Mouse (Mus musculus) heart, embryonic 15.5 days (tissue): Measurements from ENCODE around the gene Slc22a17. TPM values are rescaled to one million over a fixed set of nuclear protein-coding genes. Genes with fewer than 3 reads are reported as not detected.
A peak's percentile ranks its signal among the peaks of the same experiment; 100 is the strongest.

Experiments
- ATAC-seq: fragments of 200-750 bp; cut with Nextera tagmentation; replicated peaks from 2 replicates; pipeline ENCODE4 v1.8.0; 2017; ENCODE audit warnings: low read depth, moderate TSS enrichment; ENCODE audit not compliant: insufficient number of reproducible peaks, insufficient read depth, low FRiP score
- H3K27ac ChIP-seq: fragments of 300-500 bp; sonication (generic); 2 replicates; pipeline ENCODE4 v1.5.1; 2015; ENCODE audit warnings: mild to moderate bottlenecking, inconsistent platforms
- H3K27me3 ChIP-seq: fragments of 300-500 bp; sonication (generic); 2 replicates; pipeline ENCODE4 v1.6.1; 2015; ENCODE audit warnings: inconsistent platforms
- H3K36me3 ChIP-seq: fragments of 300-500 bp; sonication (generic); 2 replicates; pipeline ENCODE4 v1.6.1; 2015; ENCODE audit warnings: mild to moderate bottlenecking, inconsistent platforms
- H3K4me1 ChIP-seq: fragments of 300-500 bp; sonication (generic); replicated peaks from 2 replicates; pipeline ENCODE4 v1.6.1; 2015; ENCODE audit warnings: inconsistent platforms
- H3K4me2 ChIP-seq: fragments of 300-500 bp; sonication (generic); 2 replicates; pipeline ENCODE4 v1.6.1; 2015; ENCODE audit warnings: inconsistent platforms, mild to moderate bottlenecking, moderate library complexity
- H3K4me3 ChIP-seq: fragments of 300-500 bp; sonication (generic); 2 replicates; pipeline ENCODE4 v1.5.1; 2015; ENCODE audit warnings: mild to moderate bottlenecking, inconsistent platforms
- H3K9ac ChIP-seq: fragments of 300-500 bp; sonication (generic); 2 replicates; pipeline ENCODE4 v1.6.1; 2015; ENCODE audit warnings: mild to moderate bottlenecking, inconsistent platforms
- H3K9me3 ChIP-seq: fragments of 300-500 bp; sonication (generic); replicated peaks from 2 replicates; pipeline ENCODE4 v1.6.1; 2016; ENCODE audit warnings: inconsistent platforms
- WGBS: fragments of 180-500 bp; shearing (Covaris S2); methylation state at CpG from one replicate; pipeline ENCODE4 v1.1.7; 2015; ENCODE audit warnings: mixed read lengths; 5-methylcytosine and 5-hydroxymethylcytosine counted together
- polyA plus RNA-seq: library from polyadenylated mRNA; unstranded; fragments of >200 nt; fragmentation: Nextera tagmentation; extraction: Ambion mirVana; gene quantifications from 2 replicates; pipeline ENCODE4 v1.2.1, GENCODE M21; 2015

Gene Slc22a17
- polyA plus RNA-seq, 1 experiment from 2014 or later: 30.2 TPM

DNA sequence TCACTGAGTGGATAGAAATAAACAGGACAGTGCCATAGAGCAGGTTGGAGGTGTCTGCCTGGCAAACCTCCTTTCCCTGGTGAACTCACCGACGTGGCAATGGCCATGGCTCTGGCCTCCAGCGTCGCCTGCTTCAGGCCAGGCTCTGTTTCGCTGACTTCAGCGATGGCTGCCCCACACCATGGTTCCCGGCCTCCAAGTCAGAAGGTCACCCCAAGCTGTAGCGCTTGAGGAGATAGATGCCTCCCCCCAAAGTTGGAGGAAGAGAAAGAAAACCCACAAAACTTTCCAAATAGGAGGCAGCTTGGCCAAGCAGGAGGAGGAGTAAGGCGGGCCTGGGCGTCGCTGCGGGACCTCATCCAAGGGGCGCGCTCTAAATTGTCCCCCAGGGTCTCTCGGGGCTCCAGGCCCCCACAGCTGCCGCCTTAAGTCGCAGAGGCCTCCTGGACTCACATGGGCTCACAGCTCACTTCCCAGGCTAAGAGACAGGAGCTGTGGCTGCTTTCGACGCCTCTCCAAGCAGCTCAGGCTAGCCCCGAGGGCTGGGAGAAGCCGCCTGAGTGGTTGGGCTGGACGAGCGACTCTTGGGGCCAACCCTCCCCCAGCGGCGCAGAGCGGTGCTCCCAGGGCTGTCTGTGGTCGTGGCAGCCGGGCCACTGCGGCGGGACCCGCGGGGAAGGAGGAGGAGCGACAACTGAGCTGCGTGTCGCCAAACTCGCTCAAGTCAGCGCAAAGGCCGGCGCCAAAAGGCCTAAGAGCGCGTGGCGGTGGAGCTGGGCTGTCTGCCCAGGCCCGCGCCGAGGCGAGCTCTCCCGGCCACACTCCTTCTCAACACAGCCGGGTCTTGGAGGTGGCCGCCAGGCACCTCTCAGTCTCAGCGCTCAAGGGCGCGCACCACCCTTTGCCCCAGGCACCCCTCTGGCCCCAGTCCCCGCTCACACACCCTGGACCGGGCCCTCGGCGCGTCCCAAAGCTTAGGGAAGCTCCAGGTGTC lies 12.7 kb upstream of the Slc22a17 start, which contains the start of gene Efs:
Gene Efs (minus strand): TSS at position 778 of the 994 bp plus-strand sequence.
- H3K9ac ChIP-seq: peak within 1 kb of the TSS; percentile 72
- H3K4me1 ChIP-seq: peaks cover 46% of the 10 kb centered on the region
- H3K27ac ChIP-seq: peak within 1 kb of the TSS; percentile 91

DNA sequence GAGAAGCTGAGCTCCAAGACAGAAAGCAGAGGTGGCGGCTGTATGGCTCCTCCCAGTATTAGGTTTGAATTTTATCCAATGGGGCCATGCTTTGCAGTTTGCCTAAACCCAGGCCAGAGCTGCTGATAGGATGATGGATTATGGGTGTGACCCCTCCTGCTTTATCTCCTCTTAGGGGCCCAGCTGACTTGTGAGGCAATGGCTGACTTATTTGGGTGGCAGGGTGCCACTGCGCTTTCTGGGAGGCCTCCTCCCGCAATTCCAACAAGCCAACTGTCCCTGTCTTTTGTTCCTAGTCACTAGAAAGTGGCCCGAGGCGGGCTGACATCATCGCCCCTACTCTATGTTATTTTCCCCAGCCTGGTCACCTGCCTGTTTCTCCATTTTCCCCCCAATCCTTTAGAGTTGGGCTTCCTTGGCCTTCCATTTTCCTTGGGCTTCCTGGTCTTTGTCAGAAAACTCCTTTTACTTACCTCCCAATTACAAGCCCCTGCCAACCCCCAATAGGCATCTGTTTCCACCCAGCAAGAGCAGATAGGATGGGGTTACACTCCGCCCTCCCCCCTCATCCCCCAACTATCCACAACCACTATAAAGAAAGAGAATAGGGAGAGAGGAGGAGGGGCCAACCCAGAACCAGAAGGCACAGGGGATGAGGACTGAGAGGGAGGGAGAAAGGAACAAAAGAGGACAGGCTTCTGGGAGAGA lies 11.9 kb upstream of the Slc22a17 start:
- H3K4me1 ChIP-seq: peaks cover 38% of the 10 kb centered on the region
- ATAC-seq: peak; percentile 65
- H3K9ac ChIP-seq: peak overlapping the region; percentile 72
- peaks cover 14% of the 10 kb centered on the region for H3K36me3 ChIP-seq
- H3K4me2 ChIP-seq: peak overlapping the region; percentile 93
- no peaks in the 10 kb centered on the region for H3K9me3 ChIP-seq
- H3K27ac ChIP-seq: peak overlapping the region; percentile 91
- peak overlapping the region; percentile 59 for H3K4me3 ChIP-seq
- WGBS: 32% methylated on average over 7 of the region's 7 CpGs
- peaks cover 15% of the 10 kb centered on the region for H3K27me3 ChIP-seq

More for the DNA sequence above, 12.7 kb upstream of the Slc22a17 start, which contains the start of gene Efs:
- Histone ChIP-seq H3K4me3 (peak within 1 kb of the TSS; percentile 59), H3K4me2 (peak within 1 kb of the TSS; percentile 93), H3K36me3 (peaks cover 5% of the 10 kb centered on the region), H3K9me3 (no peaks in the 10 kb centered on the region), H3K27me3 (peaks cover 15% of the 10 kb centered on the region)
- peak; percentile 51 for ATAC-seq
- 3% methylated on average over 57 of the region's 57 CpGs for WGBS

DNA sequence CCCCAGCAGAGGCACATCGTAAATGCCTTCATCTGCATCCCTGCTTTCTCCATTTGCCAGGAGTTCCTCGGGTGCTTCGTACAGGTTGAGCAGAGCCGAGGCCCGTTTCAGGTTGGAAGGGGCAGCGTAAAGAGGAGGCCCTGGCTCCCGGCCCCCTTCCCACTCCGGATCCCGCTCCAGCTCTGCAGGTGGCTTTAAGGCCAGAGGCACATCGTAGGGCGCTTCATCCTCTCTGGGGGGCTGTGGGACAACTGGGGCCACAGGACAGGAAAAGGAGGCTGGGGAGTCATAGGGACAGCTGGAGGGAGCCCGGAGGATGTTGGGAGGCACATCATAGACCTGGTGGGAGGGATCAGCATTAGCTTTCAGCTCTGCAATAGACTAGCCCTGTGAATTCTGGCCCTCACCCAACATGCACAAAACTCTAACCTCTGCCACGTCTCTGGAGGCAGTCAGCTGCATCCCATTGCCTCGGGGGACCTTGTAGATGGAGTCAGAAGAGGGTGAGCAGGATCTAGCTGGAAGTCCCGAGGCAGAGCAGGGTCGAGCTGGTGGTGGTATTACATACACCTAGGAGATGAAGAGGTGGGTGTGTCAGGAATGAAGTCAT lies 7.2 kb upstream of the Slc22a17 start:
- whole genome bisulfite sequencing: 86% methylated on average over 16 of the region's 16 CpGs
- Histone ChIP-seq H3K9me3 (no peaks in the 10 kb centered on the region), H3K4me1 (peaks cover 16% of the 10 kb centered on the region), H3K27me3 (0 out of 2 replicates have a peak, but pooled peaks cover 3% of the 10 kb centered on the region), H3K36me3 (peaks cover 29% of the 10 kb centered on the region), H3K4me3 (no peak overlapping the region), H3K27ac (no peak overlapping the region), H3K4me2 (no peak overlapping the region), H3K9ac (no peak overlapping the region)
- ATAC-seq: no peak

DNA sequence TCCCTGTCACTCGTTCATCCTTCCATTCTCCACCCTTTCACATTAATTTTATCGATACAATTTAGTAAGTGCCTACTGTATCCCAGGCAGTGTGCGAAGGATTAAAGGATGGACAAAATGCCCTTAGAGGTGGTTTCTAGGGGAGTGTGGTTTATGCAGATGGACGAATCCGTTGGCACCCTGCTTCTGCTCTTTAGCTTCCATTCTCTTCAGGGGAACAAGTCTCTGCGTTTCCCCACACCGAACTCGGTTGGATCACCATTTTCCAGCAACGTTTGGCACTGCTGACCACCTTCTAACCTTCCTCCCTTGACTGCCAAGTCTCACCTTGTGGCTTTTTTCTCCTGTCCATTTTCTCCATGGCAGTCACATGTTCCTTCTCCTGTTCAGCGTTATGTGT lies 411 bp upstream of the Slc22a17 start:
- no peak for ATAC-seq
- Histone ChIP-seq H3K9me3 (no peaks in the 10 kb centered on the region), H3K4me1 (peaks cover 19% of the 10 kb centered on the region), H3K27me3 (0 out of 2 replicates have a peak, but pooled peaks cover 3% of the 10 kb centered on the region), H3K4me2 (peak overlapping the region; percentile 99), H3K4me3 (peak overlapping the region; percentile 94), H3K9ac (peak overlapping the region; percentile 96), H3K36me3 (peaks cover 13% of the 10 kb centered on the region; the same call in 1 of the 2 replicates), H3K27ac (peak overlapping the region; percentile 70)
- 21% methylated on average over 10 of the region's 10 CpGs for WGBS

DNA sequence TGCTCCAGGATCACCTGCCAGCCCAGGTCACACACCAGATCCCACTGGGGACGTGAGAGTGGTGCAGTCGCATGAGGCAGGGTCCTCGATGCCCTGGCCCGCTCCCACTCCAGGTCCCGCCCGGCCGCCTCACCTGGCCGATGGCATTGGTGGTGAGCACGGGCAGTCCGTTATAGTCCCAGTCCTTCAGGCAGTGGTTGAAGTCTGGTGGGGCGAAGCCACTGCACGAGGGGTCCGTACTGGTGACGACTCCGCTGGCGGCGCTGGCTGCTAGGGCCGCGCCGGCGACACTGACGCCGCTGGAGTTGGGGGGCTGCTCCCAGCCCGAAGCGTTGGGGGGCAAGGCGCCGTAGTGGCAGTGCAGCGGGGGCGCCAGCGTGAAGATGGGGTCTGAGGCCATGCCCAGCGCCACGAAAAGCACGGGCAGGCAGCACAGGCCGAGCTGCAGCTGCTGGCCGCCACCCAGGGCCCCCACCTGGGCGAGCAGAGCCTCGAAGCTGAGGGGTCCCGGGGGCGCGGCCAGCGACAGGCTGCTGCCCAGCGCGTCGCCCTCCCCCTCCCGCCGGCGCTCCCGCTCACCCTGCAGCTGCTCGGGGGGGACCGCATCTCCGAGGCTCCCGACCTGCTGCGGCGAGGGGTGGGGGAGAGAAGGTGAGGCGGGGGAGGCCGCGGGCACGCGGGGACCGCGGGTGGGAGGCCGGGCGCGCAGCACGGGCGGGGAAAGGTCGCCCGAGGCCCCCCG lies 652 bp downstream of the Slc22a17 start:
- Histone ChIP-seq H3K27me3 (0 out of 2 replicates have a peak, but pooled peaks cover 3% of the 10 kb centered on the region), H3K9me3 (no peaks in the 10 kb centered on the region), H3K27ac (peak overlapping the region; percentile 70), H3K36me3 (peaks cover 14% of the 10 kb centered on the region; the same call in 1 of the 2 replicates), H3K4me3 (peak overlapping the region; percentile 94), H3K9ac (peak overlapping the region; percentile 96), H3K4me2 (peak overlapping the region; percentile 99), H3K4me1 (peaks cover 19% of the 10 kb centered on the region)
- WGBS: 2% methylated on average over 56 of the region's 69 CpGs
- peak; percentile 59 for ATAC-seq

DNA sequence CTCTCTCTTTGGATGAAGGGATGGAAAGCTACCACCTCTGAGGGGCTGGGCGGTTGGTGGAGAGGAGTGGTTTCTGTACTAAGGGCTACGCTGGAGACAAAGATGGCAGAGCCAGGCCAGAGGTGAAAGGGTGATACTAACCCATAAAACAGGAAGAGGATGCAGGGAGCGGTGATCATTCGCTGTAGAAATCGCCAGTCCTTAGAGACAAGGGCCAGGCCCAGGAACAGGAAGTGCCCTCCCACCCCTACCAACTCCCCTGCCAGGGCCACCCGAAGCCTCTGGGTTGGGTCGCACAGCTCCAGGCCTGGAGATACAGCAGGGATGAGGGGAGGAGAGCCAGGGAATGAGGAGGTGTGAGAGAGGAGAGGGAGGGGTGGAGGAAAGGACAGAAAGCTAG lies 4.2 kb downstream of the Slc22a17 start:
- no peak overlapping the region for H3K9ac ChIP-seq
- H3K36me3 ChIP-seq: peaks cover 18% of the 10 kb centered on the region; the same call in 1 of the 2 replicates
- H3K9me3 ChIP-seq: no peaks in the 10 kb centered on the region
- no peak overlapping the region for H3K27ac ChIP-seq
- no peak for ATAC-seq
- H3K4me1 ChIP-seq: peaks cover 23% of the 10 kb centered on the region
- no peak overlapping the region for H3K4me3 ChIP-seq
- WGBS: 77% methylated on average over 7 of the region's 7 CpGs
- H3K27me3 ChIP-seq: no peaks in the 10 kb centered on the region
- no peak overlapping the region for H3K4me2 ChIP-seq

DNA sequence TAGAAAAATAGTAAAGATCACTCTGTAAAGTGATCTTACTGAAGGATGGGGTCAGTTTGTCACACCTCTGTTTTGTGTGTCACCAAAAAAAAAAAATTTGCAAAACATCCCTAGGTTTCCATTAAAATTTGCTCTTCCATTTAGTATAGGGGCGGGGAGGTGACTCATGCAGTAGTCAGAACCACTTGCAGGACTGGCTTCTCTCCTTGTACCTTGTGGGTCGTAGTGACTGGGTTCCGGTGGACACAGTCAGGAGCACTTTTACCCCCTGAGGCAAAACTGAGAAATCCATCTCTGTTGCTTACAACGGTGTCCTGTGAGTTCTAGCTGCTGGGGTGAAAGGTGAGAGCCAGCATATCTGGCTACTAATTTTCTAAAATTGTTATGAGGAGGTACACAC lies 9.3 kb downstream of the Slc22a17 start:
- Histone ChIP-seq H3K9me3 (no peaks in the 10 kb centered on the region), H3K4me1 (0 out of 2 replicates have a peak, but pooled peaks cover 9% of the 10 kb centered on the region), H3K4me2 (no peak overlapping the region), H3K27ac (no peak overlapping the region), H3K27me3 (no peaks in the 10 kb centered on the region), H3K9ac (no peak overlapping the region), H3K36me3 (peaks cover 22% of the 10 kb centered on the region; the same call in 1 of the 2 replicates), H3K4me3 (no peak overlapping the region)
- ATAC-seq: no peak
- 91% methylated on average over 4 of the region's 4 CpGs for WGBS

DNA sequence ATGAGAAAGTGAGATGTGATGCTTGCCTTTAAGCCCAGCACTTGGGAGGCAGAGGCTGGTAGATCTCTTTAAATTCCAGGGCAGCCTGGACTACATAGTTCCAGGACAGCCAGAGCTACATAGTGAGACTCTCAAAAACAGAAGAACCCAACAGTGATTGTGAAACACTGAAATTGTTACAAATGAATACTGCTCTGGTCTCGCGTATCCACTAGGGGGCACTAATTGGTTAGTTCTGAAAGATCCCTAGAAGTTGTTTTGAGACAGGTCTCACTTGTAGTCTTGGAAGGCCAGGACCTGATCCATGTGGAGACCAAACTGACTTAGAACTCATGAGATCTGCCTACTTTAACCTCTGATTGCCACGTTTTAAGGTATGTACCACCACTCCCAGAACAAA lies 12.5 kb downstream of the Slc22a17 start:
- 1% methylated on average over 3 of the region's 3 CpGs for WGBS
- H3K27me3 ChIP-seq: no peaks in the 10 kb centered on the region
- H3K9ac ChIP-seq: no peak overlapping the region
- H3K27ac ChIP-seq: peak overlapping the region; percentile 20; the same call in 1 of the 2 replicates
- no peaks in the 10 kb centered on the region for H3K9me3 ChIP-seq
- H3K4me3 ChIP-seq: no peak overlapping the region
- ATAC-seq: peak; percentile 43; the same call in 1 of the 2 replicates
- H3K4me2 ChIP-seq: no peak overlapping the region
- H3K4me1 ChIP-seq: peaks cover 27% of the 10 kb centered on the region
- peaks cover 35% of the 10 kb centered on the region for H3K36me3 ChIP-seq

DNA sequence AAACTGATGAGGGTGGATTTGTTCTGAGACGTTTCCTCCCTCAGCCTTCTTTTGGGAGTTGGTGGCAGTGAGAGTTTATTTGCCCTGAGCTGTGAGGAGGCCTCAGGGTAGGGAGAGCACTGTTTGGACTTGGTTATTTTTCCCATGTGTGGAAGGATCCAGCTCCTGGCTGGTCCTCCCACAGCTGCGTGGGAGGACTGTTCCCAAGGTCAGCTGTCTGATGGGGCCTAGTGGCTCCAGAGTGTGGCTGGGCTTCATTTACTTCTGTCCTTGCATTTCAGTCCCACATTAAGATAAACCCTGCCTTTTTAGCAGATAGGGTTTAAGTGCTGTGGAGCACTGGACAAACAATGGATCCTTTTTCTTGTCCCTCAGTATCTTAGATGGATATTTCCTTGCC lies 15.5 kb downstream of the Slc22a17 start:
- ATAC-seq: no peak
- 35% methylated on average over 2 of the region's 2 CpGs for WGBS
- H3K27ac ChIP-seq: peak overlapping the region; percentile 53
- peak overlapping the region; percentile 33; the same call in 1 of the 2 replicates for H3K9ac ChIP-seq
- no peaks in the 10 kb centered on the region for H3K27me3 ChIP-seq
- H3K4me3 ChIP-seq: no peak overlapping the region
- no peak overlapping the region for H3K4me2 ChIP-seq
- H3K36me3 ChIP-seq: peaks cover 35% of the 10 kb centered on the region
- H3K9me3 ChIP-seq: no peaks in the 10 kb centered on the region
- H3K4me1 ChIP-seq: peaks cover 38% of the 10 kb centered on the region
